Mouse (Mus musculus): ENCODE results near the gene Acap3.

GRCm38 (mm10) chr4:155947094-155947493 lies 55.5 kb downstream of the Acap3 start:
- TF ChIP-seq POLR2A (IDR thresholded peaks at IDR 0.05; ENCODE audit: control insufficient read depth, extremely low read depth, insufficient read depth, low read length, poor library complexity) (no peak), CTCF (IDR thresholded peaks at IDR 0.05; ENCODE audit: borderline replicate concordance, control insufficient read depth, extremely low read depth, insufficient read depth, low read length, poor library complexity) (no peak)
